Mouse (Mus musculus) lung, adult 2 months (tissue): ENCODE results near the gene Sdhc. TPM values are rescaled to one million over a fixed set of nuclear protein-coding genes. Genes with fewer than 3 reads are reported as not detected.

ENCODE experiments used
- DNase-seq: peaks from one replicate; pipeline ENCODE4 v3.0.0; 2022
- H3K4me1 ChIP-seq: fragments of 200-500 bp; 2 replicates; pipeline ENCODE4 v1.6.1; 2011; ENCODE audit warnings: low read length; ENCODE audit not compliant: control insufficient read depth, insufficient read depth
- H3K4me3 ChIP-seq: fragments of 200-500 bp; replicated peaks from 2 replicates; pipeline ENCODE3; 2011; ENCODE audit warnings: low read depth, mild to moderate bottlenecking, control low read depth, low read length; ENCODE audit errors: extremely low read depth
- CTCF ChIP-seq: fragments of 200-500 bp; IDR thresholded peaks from 2 replicates; pipeline ENCODE4 v1.5.1; 2011; ENCODE audit warnings: mild to moderate bottlenecking, low read length, control low read depth; ENCODE audit not compliant: insufficient read depth
- POLR2A ChIP-seq: fragments of 200-500 bp; IDR thresholded peaks from 2 replicates; pipeline ENCODE4 v1.6.1; 2011; ENCODE audit warnings: low read depth, mild to moderate bottlenecking, control low read depth, low read length, borderline replicate concordance; ENCODE audit errors: extremely low read depth
- WGBS: fragments of 180-500 bp; shearing (Covaris S2); methylation state at CpG from one replicate; pipeline ENCODE4 v1.1.7; 2018; 5-methylcytosine and 5-hydroxymethylcytosine counted together
- polyA plus RNA-seq: library from polyadenylated mRNA; depleted of rRNA; stranded (reverse); fragments of >200 nt; gene quantifications from 2 replicates; pipeline ENCODE4 v1.2.3, GENCODE M21; 2012; rRNA removed

The Sdhc gene
- 136 and 191 TPM in 2 replicates for polyA plus RNA-seq

- TF ChIP-seq POLR2A (peak; percentile 97), CTCF (no peak)
- H3K4me3 ChIP-seq, result peak within 1 kb of the TSS; percentile 90
- peak; percentile 98 for DNase-seq
- peaks cover 3% of the 10 kb centered on the region for H3K4me1 ChIP-seq
- WGBS, result 1% methylated on average over 34 of the region's 34 CpGs
Observed at GRCm38 (mm10) chr1:171149974-171150760, at the start of gene Sdhc, which contains the start of gene Mpz. Sdhc (minus strand) TSS chr1:171150603. Mpz (plus strand) TSS chr1:171150711.

DNA sequence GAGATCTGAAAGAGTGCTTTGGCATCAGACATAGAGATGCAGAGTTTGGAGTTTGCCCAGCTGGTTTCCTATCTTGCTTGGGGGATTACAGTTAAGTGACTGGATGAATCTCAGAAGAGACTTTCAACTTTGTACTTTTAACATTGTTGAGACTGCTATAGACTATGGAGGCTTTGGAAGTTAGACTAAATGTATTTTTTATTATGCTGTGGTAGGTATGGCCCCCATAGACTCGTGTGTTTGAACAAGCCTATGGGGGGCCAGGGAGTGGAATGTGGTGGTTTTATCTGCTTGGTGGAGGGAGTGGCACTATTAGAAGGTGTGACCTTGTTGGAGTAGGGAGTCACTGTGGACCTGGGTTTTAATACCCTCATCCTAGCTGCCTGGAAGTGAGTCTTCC is 49.1 kb upstream of the Sdhc start:
- no peak for DNase-seq
- TF ChIP-seq CTCF, result no peak
- TF ChIP-seq POLR2A, result no peak
- WGBS, result 38% methylated on average over 1 of the region's 1 CpGs

GRCm38 (mm10) chr1:171195887-171196397 is 45.5 kb upstream of the Sdhc start, which contains the start of gene Pcp4l1:
Pcp4l1 (minus strand) TSS chr1:171196268.
- TF ChIP-seq POLR2A (peak; percentile 65; the same call in 1 of the 2 replicates), CTCF (no peak)
- Histone ChIP-seq H3K4me1 (no peaks in the 10 kb centered on the region; the same call in 1 of the 2 replicates), H3K4me3 (peak within 1 kb of the TSS; percentile 62)
- WGBS, result under 1% methylated on average over 33 of the region's 33 CpGs
- DNase-seq, result peak; percentile 48

More for the DNA sequence above, 49.1 kb upstream of the Sdhc start:
- no peaks in the 10 kb centered on the region; the same call in 1 of the 2 replicates for H3K4me1 ChIP-seq
- H3K4me3 ChIP-seq, result no peak overlapping the region

- no peak for DNase-seq
- no peak for TF ChIP-seq POLR2A
- no peak for TF ChIP-seq CTCF
- Histone ChIP-seq H3K4me1 (no peaks in the 10 kb centered on the region; the same call in 1 of the 2 replicates), H3K4me3 (peak overlapping the region; percentile 62)
- WGBS, result 25% methylated on average over 20 of the region's 20 CpGs
Observed at GRCm38 (mm10) chr1:171195046-171195822, 44.8 kb upstream of the Sdhc start.

GRCm38 (mm10) chr1:171193911-171194830 is 43.8 kb upstream of the Sdhc start:
- Histone ChIP-seq H3K4me1 (no peaks in the 10 kb centered on the region; the same call in 1 of the 2 replicates), H3K4me3 (no peak overlapping the region)
- WGBS, result 52% methylated on average over 11 of the region's 11 CpGs
- no peak for DNase-seq
- TF ChIP-seq CTCF (no peak), POLR2A (no peak)

- Histone ChIP-seq H3K4me1 (no peaks in the 10 kb centered on the region; the same call in 1 of the 2 replicates), H3K4me3 (peak overlapping the region; percentile 2)
- TF ChIP-seq CTCF, result no peak
- no peak for TF ChIP-seq POLR2A
- 23% methylated on average over 18 of the region's 18 CpGs for WGBS
- no peak for DNase-seq
Observed at GRCm38 (mm10) chr1:171193093-171193840, 42.9 kb upstream of the Sdhc start.

- WGBS, result 63% methylated on average over 10 of the region's 10 CpGs
- H3K4me1 ChIP-seq, result no peaks in the 10 kb centered on the region; the same call in 1 of the 2 replicates
- no peak overlapping the region for H3K4me3 ChIP-seq
- TF ChIP-seq CTCF, result no peak
- no peak for TF ChIP-seq POLR2A
- DNase-seq, result no peak
Observed at GRCm38 (mm10) chr1:171192283-171192682, 41.9 kb upstream of the Sdhc start.

GRCm38 (mm10) chr1:171190832-171191231 is 40.4 kb upstream of the Sdhc start:
- TF ChIP-seq CTCF (no peak), POLR2A (no peak)
- no peak overlapping the region for H3K4me3 ChIP-seq
- H3K4me1 ChIP-seq, result no peaks in the 10 kb centered on the region; the same call in 1 of the 2 replicates
- 98% methylated on average over 9 of the region's 9 CpGs for WGBS
- DNase-seq, result no peak
